Mouse (Mus musculus): ENCODE data around the gene Nrg4.

GRCm38 (mm10) chr9:55327234-55327615 lies 581 bp upstream of the Nrg4 start:
- no peak for TF ChIP-seq CTCF (IDR thresholded peaks at IDR 0.05; ENCODE audit: low read depth, low read length)
- no peak for TF ChIP-seq POLR2A (IDR thresholded peaks at IDR 0.05; ENCODE audit: extremely low read depth, insufficient read depth, low read length)

Measured in liver, adult 2 months (tissue).